Mouse (Mus musculus) testis, adult 2 months (tissue): ENCODE data around the gene Renbp.

ENCODE experiments used
- CTCF ChIP-seq: fragments of 200-500 bp; IDR thresholded peaks from 2 replicates; pipeline ENCODE4 v1.5.1; 2012; ENCODE audit warnings: low read depth, mild to moderate bottlenecking, inconsistent platforms, low read length, moderate library complexity; ENCODE audit not compliant: control insufficient read depth, insufficient read depth, insufficient replicate concordance
- POLR2A ChIP-seq: fragments of 200-500 bp; IDR thresholded peaks from 2 replicates; pipeline ENCODE4 v1.6.1; 2012; ENCODE audit warnings: low read depth, mild to moderate bottlenecking, inconsistent platforms, low read length, moderate library complexity; ENCODE audit not compliant: control insufficient read depth

GRCm38 (mm10) chrX:73921823-73922549 is 8.7 kb downstream of the Renbp start, which contains the start of the genes Arhgap4 and Naa10:
- TF ChIP-seq POLR2A (no peak), CTCF (no peak)
